Mouse (Mus musculus) liver, embryonic 11.5 days (tissue): Measurements from ENCODE around the gene Dtx3l. TPM values are rescaled to one million over a fixed set of nuclear protein-coding genes. Genes with fewer than 3 reads are reported as not detected.

Source experiments
- polyA plus RNA-seq: library from polyadenylated mRNA; unstranded; fragments of >200 nt; fragmentation: Nextera tagmentation; extraction: Ambion mirVana; gene quantifications from 2 replicates; pipeline ENCODE4 v1.2.1, GENCODE M21; 2014

Gene Dtx3l
- polyA plus RNA-seq, 1 experiment from 2014 or later = 3.2 TPM

Other genes with a start within 250 kb of the Dtx3l start
- 7.5 and 8.0 TPM in 2 replicates for gene Dirc2, start 169.8 kb downstream of the Dtx3l start, polyA plus RNA-seq
- gene Hspbap1, start 168.8 kb downstream of the Dtx3l start, polyA plus RNA-seq = 30.1 and 30.4 TPM in 2 replicates
- gene Parp14, start 67.6 kb downstream of the Dtx3l start, polyA plus RNA-seq = 0.70 and 1.3 TPM in 2 replicates
- 4.1 and 5.7 TPM in 2 replicates for gene Parp9, start 681 bp downstream of the Dtx3l start, polyA plus RNA-seq
- gene Kpna1, start 39.6 kb upstream of the Dtx3l start, polyA plus RNA-seq = 53.6 and 63.6 TPM in 2 replicates
- 4.6 and 6.3 TPM in 2 replicates for gene Wdr5b, start 102.0 kb upstream of the Dtx3l start, polyA plus RNA-seq
- gene Fam162a, start 132.4 kb upstream of the Dtx3l start, polyA plus RNA-seq = 493 and 545 TPM in 2 replicates
- gene Ccdc58, start 132.5 kb upstream of the Dtx3l start, polyA plus RNA-seq = 121 and 137 TPM in 2 replicates
- gene Csta1, start 192.1 kb upstream of the Dtx3l start, polyA plus RNA-seq = 0.10 TPM in 1 of 2 replicates, not detected in the other
- 4.1 and 5.4 TPM in 2 replicates for gene Stfa2l1, start 217.7 kb upstream of the Dtx3l start, polyA plus RNA-seq
- 21.3 and 24.8 TPM in 2 replicates for gene Gm5483, start 245.1 kb upstream of the Dtx3l start, polyA plus RNA-seq